Mouse (Mus musculus) kidney, embryonic 14.5 days (tissue): ENCODE measurements at regions not wholly inside any gene's neighbourhood (a gene's known extent, or its start where the extent isn't known, plus 50 kb on each side); places are given as distances from the start of the nearest gene placed in this dataset.

Source experiments
- ATAC-seq: fragments of 200-750 bp; cut with Nextera tagmentation; 2 replicates; pipeline ENCODE4 v1.8.0; 2017; ENCODE audit warnings: moderate number of reproducible peaks, mild to moderate bottlenecking, moderate TSS enrichment, moderate library complexity; ENCODE audit not compliant: low FRiP score, low TSS enrichment
- H3K27ac ChIP-seq: fragments of 300-500 bp; sonication (generic); 2 replicates; pipeline ENCODE4 v1.5.1; 2014; ENCODE audit warnings: low read depth, mild to moderate bottlenecking, low read length, moderate library complexity, mixed read lengths
- H3K27me3 ChIP-seq: fragments of 300-500 bp; sonication (generic); 2 replicates; pipeline ENCODE4 v1.6.1; 2014; ENCODE audit warnings: mild to moderate bottlenecking, low read length; ENCODE audit not compliant: control insufficient read depth, insufficient read depth
- H3K36me3 ChIP-seq: fragments of 300-500 bp; sonication (generic); 2 replicates; pipeline ENCODE4 v1.6.1; 2014; ENCODE audit warnings: low read length, mixed read lengths; ENCODE audit not compliant: control insufficient read depth, insufficient read depth
- H3K4me1 ChIP-seq: fragments of 300-500 bp; sonication (generic); 2 replicates; pipeline ENCODE4 v1.6.1; 2014; ENCODE audit warnings: low read length, mixed read lengths; ENCODE audit not compliant: control insufficient read depth, insufficient read depth
- H3K4me2 ChIP-seq: fragments of 300-500 bp; sonication (generic); replicated peaks from 2 replicates; pipeline ENCODE4 v1.6.1; 2014; ENCODE audit warnings: low read depth, mild to moderate bottlenecking, low read length
- H3K4me3 ChIP-seq: fragments of 300-500 bp; sonication (generic); 2 replicates; pipeline ENCODE4 v1.5.1; 2014; ENCODE audit warnings: mild to moderate bottlenecking, low read length
- H3K9ac ChIP-seq: fragments of 300-500 bp; sonication (generic); 2 replicates; pipeline ENCODE4 v1.6.1; 2014; ENCODE audit warnings: low read depth, mild to moderate bottlenecking, low read length, moderate library complexity
- H3K9me3 ChIP-seq: fragments of 300-500 bp; sonication (generic); 2 replicates; pipeline ENCODE4 v1.6.1; 2016; ENCODE audit warnings: low read length; ENCODE audit not compliant: control insufficient read depth
- WGBS: fragments of 180-500 bp; shearing (Covaris S2); extraction: QIAGEN DNeasy Blood & Tissue Kit; methylation state at CpG from one replicate; pipeline ENCODE4 v1.1.7; 2014; 5-methylcytosine and 5-hydroxymethylcytosine counted together

- Histone ChIP-seq H3K27ac (no peak overlapping the region), H3K27me3 (no peaks in the 10 kb centered on the region), H3K36me3 (no peaks in the 10 kb centered on the region), H3K4me1 (no peaks in the 10 kb centered on the region), H3K4me2 (no peak overlapping the region), H3K9ac (no peak overlapping the region), H3K9me3 (no peaks in the 10 kb centered on the region), H3K4me3 (no peak overlapping the region)
- WGBS, result 25% methylated on average over 4 of the region's 4 CpGs
- ATAC-seq, result no peak
Observed at GRCm38 (mm10) chr11:112209414-112209813, 572.6 kb upstream of the Sox9 start.

GRCm38 (mm10) chr11:112219046-112219720, 562.8 kb upstream of the Sox9 start:
- H3K9me3 ChIP-seq, result no peaks in the 10 kb centered on the region
- no peaks in the 10 kb centered on the region for H3K36me3 ChIP-seq
- no peaks in the 10 kb centered on the region for H3K27me3 ChIP-seq
- no peak overlapping the region for H3K4me3 ChIP-seq
- 92% methylated on average over 5 of the region's 5 CpGs for WGBS
- no peak for ATAC-seq
- no peaks in the 10 kb centered on the region for H3K4me1 ChIP-seq
- no peak overlapping the region for H3K4me2 ChIP-seq
- H3K27ac ChIP-seq, result no peak overlapping the region
- H3K9ac ChIP-seq, result no peak overlapping the region

GRCm38 (mm10) chr11:112234492-112235116, 547.4 kb upstream of the Sox9 start:
- WGBS, result 89% methylated on average over 7 of the region's 7 CpGs
- Histone ChIP-seq H3K9me3 (no peaks in the 10 kb centered on the region), H3K36me3 (no peaks in the 10 kb centered on the region), H3K4me2 (no peak overlapping the region), H3K27ac (no peak overlapping the region), H3K4me3 (no peak overlapping the region), H3K4me1 (peaks cover 2% of the 10 kb centered on the region; the same call in 1 of the 2 replicates), H3K9ac (no peak overlapping the region), H3K27me3 (no peaks in the 10 kb centered on the region)
- no peak for ATAC-seq

GRCm38 (mm10) chr11:112238960-112239884, 542.8 kb upstream of the Sox9 start:
- Histone ChIP-seq H3K27me3 (no peaks in the 10 kb centered on the region), H3K9me3 (no peaks in the 10 kb centered on the region), H3K4me3 (no peak overlapping the region), H3K4me1 (peaks cover 6% of the 10 kb centered on the region; the same call in 1 of the 2 replicates), H3K4me2 (peak overlapping the region; percentile 32), H3K27ac (no peak overlapping the region), H3K36me3 (no peaks in the 10 kb centered on the region), H3K9ac (no peak overlapping the region)
- WGBS, result 21% methylated on average over 19 of the region's 19 CpGs
- ATAC-seq, result peak; percentile 91

GRCm38 (mm10) chr11:112252548-112252947, 529.5 kb upstream of the Sox9 start:
- H3K4me3 ChIP-seq, result no peak overlapping the region
- H3K4me1 ChIP-seq, result no peaks in the 10 kb centered on the region
- no peak overlapping the region for H3K9ac ChIP-seq
- no peak overlapping the region for H3K4me2 ChIP-seq
- H3K27me3 ChIP-seq, result no peaks in the 10 kb centered on the region
- no peak overlapping the region for H3K27ac ChIP-seq
- H3K9me3 ChIP-seq, result no peaks in the 10 kb centered on the region
- WGBS, result 93% methylated on average over 1 of the region's 1 CpGs
- ATAC-seq, result no peak
- no peaks in the 10 kb centered on the region for H3K36me3 ChIP-seq

- H3K27ac ChIP-seq, result no peak overlapping the region
- no peaks in the 10 kb centered on the region for H3K36me3 ChIP-seq
- no peaks in the 10 kb centered on the region for H3K9me3 ChIP-seq
- no peak overlapping the region for H3K4me3 ChIP-seq
- ATAC-seq, result no peak
- no peaks in the 10 kb centered on the region for H3K27me3 ChIP-seq
- 91% methylated on average over 3 of the region's 3 CpGs for WGBS
- H3K4me2 ChIP-seq, result no peak overlapping the region
- H3K9ac ChIP-seq, result no peak overlapping the region
- H3K4me1 ChIP-seq, result no peaks in the 10 kb centered on the region
Observed at GRCm38 (mm10) chr11:112253061-112253460, 529.0 kb upstream of the Sox9 start.

- no peaks in the 10 kb centered on the region for H3K36me3 ChIP-seq
- H3K9me3 ChIP-seq, result no peaks in the 10 kb centered on the region
- no peak overlapping the region for H3K27ac ChIP-seq
- WGBS, result 87% methylated on average over 7 of the region's 7 CpGs
- no peaks in the 10 kb centered on the region for H3K27me3 ChIP-seq
- H3K4me2 ChIP-seq, result no peak overlapping the region
- no peak for ATAC-seq
- H3K4me3 ChIP-seq, result no peak overlapping the region
- H3K9ac ChIP-seq, result no peak overlapping the region
- no peaks in the 10 kb centered on the region for H3K4me1 ChIP-seq
Observed at GRCm38 (mm10) chr11:112256326-112256725, 525.7 kb upstream of the Sox9 start.

- 66% methylated on average over 4 of the region's 4 CpGs for WGBS
- Histone ChIP-seq H3K27me3 (no peaks in the 10 kb centered on the region), H3K27ac (no peak overlapping the region), H3K4me2 (no peak overlapping the region), H3K4me3 (no peak overlapping the region), H3K9ac (no peak overlapping the region), H3K4me1 (no peaks in the 10 kb centered on the region), H3K36me3 (no peaks in the 10 kb centered on the region), H3K9me3 (no peaks in the 10 kb centered on the region)
- no peak for ATAC-seq
Observed at GRCm38 (mm10) chr11:112264077-112264476, 517.9 kb upstream of the Sox9 start.

- no peak for ATAC-seq
- WGBS, result 84% methylated on average over 5 of the region's 5 CpGs
- H3K4me1 ChIP-seq, result no peaks in the 10 kb centered on the region
- no peak overlapping the region for H3K9ac ChIP-seq
- H3K4me3 ChIP-seq, result no peak overlapping the region
- no peaks in the 10 kb centered on the region for H3K36me3 ChIP-seq
- H3K27me3 ChIP-seq, result no peaks in the 10 kb centered on the region
- no peaks in the 10 kb centered on the region for H3K9me3 ChIP-seq
- H3K27ac ChIP-seq, result no peak overlapping the region
- no peak overlapping the region for H3K4me2 ChIP-seq
Observed at GRCm38 (mm10) chr11:112270911-112271310, 511.1 kb upstream of the Sox9 start.
